Mouse (Mus musculus) retina, postnatal 7 days (tissue): ENCODE data around the gene Ryr2.

ENCODE experiments used
- DNase-seq: peaks from one replicate; pipeline ENCODE4 v3.0.0-alpha.2; 2012; ENCODE audit warnings: low read depth, low spot score

Ryr2 gene

DNA sequence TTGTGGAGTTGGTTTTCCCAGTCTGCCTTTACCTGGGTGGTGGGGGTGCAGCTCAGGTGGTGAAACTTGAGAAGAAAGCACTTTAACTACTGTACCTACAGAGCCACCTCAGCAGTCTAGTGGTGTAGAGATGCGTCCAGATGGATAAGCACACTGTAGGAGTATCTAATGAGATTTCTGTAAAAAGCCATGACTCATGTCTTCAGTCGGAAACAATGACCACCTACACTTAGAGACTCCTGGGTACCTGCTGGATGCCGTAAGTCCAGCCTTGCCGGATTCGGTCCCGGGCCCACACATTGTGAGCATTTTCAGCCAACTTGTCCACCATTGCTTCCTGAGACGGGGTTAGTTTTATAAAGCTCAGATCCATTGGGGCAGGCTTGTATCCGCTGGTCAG lies 334.6 kb downstream of the Ryr2 start:
- no peak for DNase-seq

GRCm38 (mm10) chr13:11766899-11767298 lies 339.8 kb downstream of the Ryr2 start:
- no peak for DNase-seq

DNA sequence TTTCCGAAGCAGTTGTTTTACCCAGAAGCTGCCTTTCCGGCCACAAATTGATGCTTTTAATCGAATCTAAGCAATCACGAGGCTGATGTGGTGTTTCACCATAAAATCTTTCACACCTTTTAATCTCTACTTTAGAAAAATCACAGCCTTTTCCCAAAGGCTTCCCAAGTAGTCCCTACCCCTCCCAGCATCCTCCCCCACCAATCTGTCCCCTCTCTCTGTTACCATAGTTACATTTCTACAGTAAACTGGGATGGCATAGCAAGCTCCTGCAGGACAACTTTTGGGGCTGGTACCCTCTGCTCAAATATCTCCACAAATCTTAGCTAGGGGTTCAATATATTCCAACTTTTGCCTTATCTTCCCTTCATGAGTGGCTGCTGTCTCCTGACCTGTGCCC lies 342.8 kb downstream of the Ryr2 start:
- DNase-seq = no peak

DNA sequence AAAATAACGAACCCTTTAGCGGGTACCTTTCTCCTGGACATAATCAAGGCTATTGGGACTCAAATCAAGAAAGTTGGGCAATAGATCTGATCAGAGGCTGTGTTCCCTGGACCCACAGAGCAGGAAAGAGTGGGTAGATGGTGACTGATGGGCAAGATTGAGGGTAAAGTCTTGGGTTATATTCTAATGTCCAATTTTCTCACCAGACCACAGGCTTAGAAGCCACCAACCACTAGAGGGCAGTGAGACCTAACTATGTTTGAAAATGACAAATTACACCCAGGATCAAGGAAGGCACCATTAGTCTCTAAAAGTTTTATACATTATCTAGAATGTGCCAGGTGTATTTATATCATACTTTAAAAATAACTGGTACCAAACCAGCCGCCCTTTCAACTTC lies 343.6 kb downstream of the Ryr2 start:
- DNase-seq = peak; percentile 32

DNA sequence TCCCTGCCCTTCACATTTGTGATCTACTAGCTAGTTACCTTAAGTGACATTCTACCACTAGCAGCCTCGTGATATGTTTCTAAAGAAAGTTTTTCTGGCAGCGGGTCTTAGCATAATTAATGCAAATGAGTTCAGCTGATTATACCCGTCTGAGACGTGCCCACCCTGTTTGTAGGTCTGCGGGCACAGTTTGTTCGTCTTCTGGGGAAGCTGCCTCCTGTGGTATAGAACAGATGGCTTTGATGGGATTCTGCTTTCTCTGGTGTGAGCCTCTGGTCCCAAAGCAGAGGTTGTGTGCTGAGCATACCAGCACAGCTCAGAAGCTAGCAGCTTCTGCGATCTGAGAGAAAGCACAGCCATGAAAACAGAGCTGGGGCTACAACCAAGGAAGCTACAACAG lies 348.9 kb downstream of the Ryr2 start:
- no peak for DNase-seq

GRCm38 (mm10) chr13:11745479-11745878 lies 361.3 kb downstream of the Ryr2 start:
- DNase-seq = no peak

DNA sequence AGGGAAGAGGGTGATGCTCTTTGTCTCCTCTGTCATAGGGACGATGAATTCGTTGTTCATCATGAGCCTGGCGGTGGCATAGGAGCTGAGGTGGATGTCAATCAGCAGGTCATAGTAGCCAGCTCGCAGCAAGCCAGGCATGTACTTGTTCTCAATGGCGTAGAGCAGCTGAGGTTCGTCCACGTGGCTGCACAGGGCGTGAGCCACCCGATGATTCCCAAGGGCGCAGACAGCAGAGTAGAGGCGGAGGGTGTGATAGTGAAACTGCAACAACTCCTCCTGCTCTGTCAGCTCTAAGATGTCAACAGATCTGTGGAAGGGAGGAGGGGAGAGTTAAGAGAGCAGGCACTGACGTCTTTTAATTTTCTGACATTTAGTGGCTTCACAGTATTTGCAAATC lies 368.5 kb downstream of the Ryr2 start:
- DNase-seq = no peak

DNA sequence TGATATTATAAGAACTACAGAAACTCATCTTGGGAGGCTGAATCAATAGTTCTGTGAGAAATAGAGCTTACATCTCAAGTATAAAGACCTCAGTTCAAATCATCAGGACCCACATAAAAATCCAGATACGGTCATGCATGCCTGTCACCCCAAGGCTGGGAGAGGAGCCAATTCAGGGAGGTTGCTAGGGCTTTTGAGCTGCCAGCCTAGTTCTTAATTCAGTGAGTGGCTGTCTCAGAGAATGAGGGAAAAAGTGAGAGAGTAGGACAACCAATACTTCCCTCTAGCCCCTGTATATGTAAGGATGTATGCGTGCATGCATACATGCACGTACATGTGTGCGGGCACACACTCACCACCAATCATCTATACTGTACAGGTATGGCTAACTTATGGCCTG lies 390.5 kb downstream of the Ryr2 start:
- no peak for DNase-seq

GRCm38 (mm10) chr13:11709708-11710471 lies 396.9 kb downstream of the Ryr2 start:
- DNase-seq = no peak

GRCm38 (mm10) chr13:11701721-11702120 lies 405.0 kb downstream of the Ryr2 start:
- DNase-seq = no peak

DNA sequence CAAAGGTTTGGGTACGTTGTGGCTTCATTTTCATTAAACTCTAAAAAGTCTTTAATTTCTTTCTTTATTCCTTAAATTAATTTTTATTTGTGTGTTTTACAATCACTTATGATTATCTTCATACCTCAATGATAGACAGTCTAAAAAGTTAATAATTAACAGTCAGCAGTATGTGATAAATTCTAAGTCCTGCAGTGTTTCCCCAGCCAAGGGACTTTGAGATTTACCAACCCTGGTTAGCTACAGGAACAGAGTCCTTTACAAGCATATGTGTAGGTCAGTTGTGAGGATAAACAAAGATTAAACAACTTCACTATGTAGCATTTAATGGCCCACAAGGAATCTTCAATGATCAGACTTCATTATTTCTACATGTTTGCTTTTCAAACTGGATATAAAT lies 410.2 kb downstream of the Ryr2 start:
- no peak for DNase-seq

DNA sequence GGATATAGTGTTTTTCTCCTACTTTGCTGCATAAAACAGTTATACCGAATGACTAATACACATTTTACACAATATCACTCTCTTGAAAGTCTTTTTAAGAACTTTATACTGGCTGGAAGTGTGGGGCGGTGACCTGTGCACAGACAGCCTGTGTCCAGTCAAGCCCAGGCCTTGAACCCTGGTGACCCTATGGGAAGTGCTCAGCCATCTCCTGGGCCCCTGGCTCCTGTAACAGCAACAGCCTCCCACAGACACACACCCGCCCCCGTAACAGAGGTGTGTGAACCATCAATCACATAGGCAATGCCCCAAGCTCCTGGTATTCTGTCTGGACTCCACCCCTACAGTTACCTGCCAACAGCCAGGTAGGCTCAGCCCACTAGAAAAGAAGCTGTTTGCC lies 424.9 kb downstream of the Ryr2 start:
- DNase-seq = no peak

DNA sequence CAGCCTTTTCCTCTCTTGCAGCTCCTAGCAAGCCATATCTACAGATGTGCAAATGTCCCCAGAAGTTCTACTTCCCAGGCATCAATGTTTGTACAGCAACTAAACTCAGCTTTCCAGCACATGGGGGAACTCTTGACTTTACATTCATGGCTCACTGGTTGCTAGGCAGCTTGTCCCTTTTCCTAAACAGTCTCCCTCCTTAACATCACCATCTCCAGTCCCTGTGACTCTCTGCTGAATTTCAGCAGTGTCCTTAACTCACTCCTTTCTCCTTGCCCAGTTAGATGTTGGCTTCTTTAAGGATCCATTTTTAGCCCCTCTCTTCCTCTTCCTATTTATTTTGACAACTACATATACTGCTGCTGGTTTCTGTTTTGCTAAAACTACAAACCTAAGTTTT lies 443.9 kb downstream of the Ryr2 start:
- DNase-seq = no peak

DNA sequence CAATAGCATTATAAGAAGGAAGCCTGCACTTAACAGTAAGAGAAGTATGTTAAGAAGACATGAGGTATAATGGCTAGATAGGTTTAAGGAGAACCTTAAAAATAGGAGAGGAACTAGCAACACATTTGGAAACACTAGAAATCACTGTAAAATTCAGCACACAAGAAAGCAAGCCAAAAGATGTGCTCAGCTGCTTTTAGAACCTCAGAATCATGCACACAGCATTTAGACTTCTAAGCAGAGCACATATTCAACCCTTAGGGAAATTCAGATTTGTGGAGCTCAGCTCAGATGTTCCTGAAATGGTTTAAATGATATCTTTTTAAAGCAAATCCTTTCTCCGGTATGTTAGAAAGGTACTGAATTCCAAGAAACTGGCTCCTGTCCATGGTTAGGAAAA lies 461.9 kb downstream of the Ryr2 start:
- DNase-seq = no peak

- no peak for DNase-seq
Observed at GRCm38 (mm10) chr13:11636383-11636782, 470.4 kb downstream of the Ryr2 start.

GRCm38 (mm10) chr13:11624513-11624912 lies 482.2 kb downstream of the Ryr2 start:
- DNase-seq = no peak

- DNase-seq = no peak
Observed at GRCm38 (mm10) chr13:11595431-11595830, 511.3 kb downstream of the Ryr2 start.

GRCm38 (mm10) chr13:11585283-11585682 lies 521.5 kb downstream of the Ryr2 start:
- DNase-seq = no peak

- no peak for DNase-seq
Observed at GRCm38 (mm10) chr13:11572552-11572951, 534.2 kb downstream of the Ryr2 start.

- no peak for DNase-seq
Observed at GRCm38 (mm10) chr13:11567376-11567775, 539.4 kb downstream of the Ryr2 start.

DNA sequence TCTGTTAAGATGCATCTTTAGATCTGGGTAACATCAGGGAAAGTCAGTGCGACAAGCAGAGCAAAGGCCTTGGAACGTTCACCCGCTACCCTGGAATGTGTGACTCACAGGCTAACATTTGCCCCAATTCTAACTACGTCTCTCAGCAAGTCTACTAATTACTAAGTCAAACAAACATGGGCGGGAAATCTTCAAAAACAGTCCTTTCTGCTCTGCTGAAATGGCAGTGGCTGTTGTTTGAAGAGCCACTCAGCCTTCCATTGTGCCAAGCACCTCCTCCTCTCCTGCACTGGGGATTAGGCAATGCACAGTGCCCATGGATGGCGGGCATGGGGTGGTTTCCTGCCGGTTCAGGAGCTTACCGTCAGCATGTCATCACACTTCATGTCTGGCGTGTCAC lies 540.3 kb downstream of the Ryr2 start:
- DNase-seq = no peak

- DNase-seq = peak; percentile 52
Observed at GRCm38 (mm10) chr13:11563224-11564024, 543.3 kb downstream of the Ryr2 start.

GRCm38 (mm10) chr13:11549644-11550043 lies 557.1 kb downstream of the Ryr2 start:
- DNase-seq = no peak
